Mouse (Mus musculus) heart, embryonic 13.5 days (tissue): ENCODE results near the gene Ccdc149. TPM values are rescaled to one million over a fixed set of nuclear protein-coding genes. Genes with fewer than 3 reads are reported as not detected.

Source experiments
- ATAC-seq: fragments of 200-750 bp; cut with Nextera tagmentation; 2 replicates; pipeline ENCODE4 v1.8.0; 2017; ENCODE audit warnings: moderate TSS enrichment; ENCODE audit not compliant: insufficient number of reproducible peaks, low FRiP score, low TSS enrichment; ENCODE audit errors: extremely low read depth
- H3K27ac ChIP-seq: fragments of 300-500 bp; sonication (generic); replicated peaks from 2 replicates; pipeline ENCODE4 v1.5.1; 2015; ENCODE audit warnings: moderate library complexity, mild to moderate bottlenecking, inconsistent platforms
- H3K27me3 ChIP-seq: fragments of 300-500 bp; sonication (generic); replicated peaks from 2 replicates; pipeline ENCODE4 v1.6.1; 2015; ENCODE audit warnings: mild to moderate bottlenecking, inconsistent platforms
- H3K36me3 ChIP-seq: fragments of 300-500 bp; sonication (generic); 2 replicates; pipeline ENCODE4 v1.6.1; 2015; ENCODE audit warnings: mild to moderate bottlenecking, inconsistent platforms
- H3K4me1 ChIP-seq: fragments of 300-500 bp; sonication (generic); 2 replicates; pipeline ENCODE4 v1.6.1; 2015; ENCODE audit warnings: inconsistent platforms
- H3K4me2 ChIP-seq: fragments of 300-500 bp; sonication (generic); 2 replicates; pipeline ENCODE4 v1.6.1; 2015; ENCODE audit warnings: inconsistent platforms, mild to moderate bottlenecking, moderate library complexity
- H3K4me3 ChIP-seq: fragments of 300-500 bp; sonication (generic); 2 replicates; pipeline ENCODE4 v1.5.1; 2015; ENCODE audit warnings: moderate library complexity, mild to moderate bottlenecking, inconsistent platforms
- H3K9ac ChIP-seq: fragments of 300-500 bp; sonication (generic); 2 replicates; pipeline ENCODE4 v1.6.1; 2015; ENCODE audit warnings: inconsistent platforms, mild to moderate bottlenecking, moderate library complexity
- H3K9me3 ChIP-seq: fragments of 300-500 bp; sonication (generic); 2 replicates; pipeline ENCODE4 v1.6.1; 2016; ENCODE audit warnings: inconsistent platforms
- WGBS: fragments of 180-500 bp; shearing (Covaris S2); methylation state at CpG from one replicate; pipeline ENCODE4 v1.1.7; 2015; ENCODE audit warnings: mixed read lengths; 5-methylcytosine and 5-hydroxymethylcytosine counted together
- polyA plus RNA-seq: library from polyadenylated mRNA; unstranded; fragments of >200 nt; fragmentation: Nextera tagmentation; extraction: Ambion mirVana; gene quantifications from 2 replicates; pipeline ENCODE4 v1.2.1, GENCODE M21; 2015

The Ccdc149 gene
- polyA plus RNA-seq, 1 experiment from 2014 or later, result 2.2 TPM

DNA sequence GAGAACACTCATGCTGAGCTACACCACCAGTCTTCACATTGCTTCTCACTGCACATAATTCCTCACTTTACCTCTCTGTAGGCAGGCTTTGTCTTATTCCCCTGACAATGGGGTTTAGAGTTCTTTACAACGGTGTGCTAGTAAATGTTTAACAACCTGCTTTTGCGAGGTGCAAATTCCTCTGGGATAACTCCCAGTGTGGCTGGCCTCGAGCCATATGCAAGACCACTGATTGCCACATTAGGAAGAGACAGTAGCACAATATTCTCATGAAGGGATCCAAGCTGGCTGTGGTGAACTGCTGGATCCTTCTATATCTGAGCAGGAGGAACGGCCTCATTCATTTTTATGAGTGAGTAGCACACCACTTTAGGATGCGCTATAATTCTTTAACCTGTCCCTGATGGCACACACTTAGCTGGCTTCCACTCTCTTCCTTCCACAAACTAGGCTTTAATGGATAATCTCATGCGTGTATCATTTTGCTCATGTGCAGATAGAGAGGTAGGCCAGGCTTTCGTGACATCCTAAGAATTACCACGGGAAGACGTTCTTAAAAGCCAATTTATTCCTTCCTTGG lies 114.1 kb downstream of the Ccdc149 start:
- Histone ChIP-seq H3K27ac (no peak overlapping the region), H3K36me3 (no peaks in the 10 kb centered on the region), H3K9ac (no peak overlapping the region), H3K4me2 (no peak overlapping the region), H3K4me1 (peaks cover 13% of the 10 kb centered on the region), H3K27me3 (no peaks in the 10 kb centered on the region; the same call in 1 of the 2 replicates), H3K4me3 (no peak overlapping the region), H3K9me3 (no peaks in the 10 kb centered on the region)
- ATAC-seq, result no peak
- 65% methylated on average over 9 of the region's 9 CpGs for WGBS

DNA sequence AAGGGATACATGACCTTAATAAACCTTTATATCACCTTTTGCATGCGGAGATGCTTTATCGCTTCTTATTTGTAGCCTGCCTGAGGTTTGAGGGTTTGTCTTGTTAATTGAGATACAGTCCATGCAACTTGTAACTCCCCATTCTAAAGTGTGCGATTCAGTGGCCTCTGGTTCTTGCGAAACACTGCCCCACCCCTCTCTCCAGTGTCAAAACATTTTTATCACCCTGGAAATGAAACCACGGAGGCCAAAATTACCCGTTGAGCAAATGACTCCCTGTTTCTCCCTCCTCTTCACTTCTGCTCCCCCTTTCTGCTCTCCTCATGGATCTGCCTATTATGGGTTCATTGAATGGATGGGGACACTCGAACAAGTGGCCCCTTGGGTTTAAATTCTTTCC lies 115.7 kb downstream of the Ccdc149 start:
- WGBS, result 80% methylated on average over 7 of the region's 7 CpGs
- Histone ChIP-seq H3K9me3 (no peaks in the 10 kb centered on the region), H3K9ac (no peak overlapping the region), H3K27ac (no peak overlapping the region), H3K4me3 (no peak overlapping the region), H3K4me1 (peaks cover 9% of the 10 kb centered on the region), H3K4me2 (no peak overlapping the region), H3K27me3 (no peaks in the 10 kb centered on the region; the same call in 1 of the 2 replicates), H3K36me3 (no peaks in the 10 kb centered on the region)
- no peak for ATAC-seq

DNA sequence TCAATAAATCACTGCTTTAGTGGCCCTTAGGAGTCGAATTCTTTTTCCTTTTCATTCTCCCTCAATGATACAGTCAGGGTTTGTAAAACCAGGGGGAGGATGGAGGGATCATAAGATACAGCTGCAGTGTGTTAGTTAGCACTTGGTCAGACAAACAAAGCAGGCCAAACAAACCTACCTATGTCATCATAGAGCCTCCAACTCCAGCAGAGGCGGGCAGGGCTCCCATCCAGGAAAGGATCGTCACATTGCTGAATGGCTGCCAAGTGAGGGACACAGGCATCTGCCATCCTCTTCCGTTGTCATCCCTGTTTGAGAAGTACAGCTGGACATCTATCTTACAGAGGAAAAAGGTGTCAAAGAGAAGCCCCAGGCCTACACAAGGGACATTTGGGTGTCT lies 116.9 kb downstream of the Ccdc149 start:
- Histone ChIP-seq H3K9ac (no peak overlapping the region), H3K4me3 (no peak overlapping the region), H3K36me3 (no peaks in the 10 kb centered on the region), H3K9me3 (no peaks in the 10 kb centered on the region), H3K27me3 (no peaks in the 10 kb centered on the region; the same call in 1 of the 2 replicates), H3K4me1 (no peaks in the 10 kb centered on the region), H3K4me2 (no peak overlapping the region), H3K27ac (no peak overlapping the region)
- ATAC-seq, result no peak
- 54% methylated on average over 4 of the region's 4 CpGs for WGBS

DNA sequence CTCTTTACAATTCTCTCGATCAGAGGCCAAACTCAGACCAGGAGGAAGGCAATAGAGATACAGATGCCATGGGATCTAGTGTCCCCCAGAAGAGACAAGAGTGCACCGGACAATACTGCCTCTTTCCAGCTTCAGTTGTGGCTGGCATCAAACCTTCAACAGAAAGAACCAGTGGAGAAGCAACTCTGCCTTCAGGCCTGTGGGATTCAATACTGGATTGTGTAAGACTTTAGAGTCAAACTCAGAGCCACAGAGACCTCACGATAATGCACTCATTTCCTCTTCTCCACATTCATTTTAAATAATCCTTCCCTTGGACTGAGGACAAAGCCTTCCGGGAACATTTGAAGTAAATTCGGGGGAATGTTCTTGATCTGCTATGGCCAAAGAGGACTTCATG lies 118.6 kb downstream of the Ccdc149 start:
- Histone ChIP-seq H3K27ac (no peak overlapping the region), H3K36me3 (no peaks in the 10 kb centered on the region), H3K9ac (no peak overlapping the region), H3K4me2 (no peak overlapping the region), H3K4me3 (no peak overlapping the region), H3K9me3 (no peaks in the 10 kb centered on the region), H3K27me3 (no peaks in the 10 kb centered on the region; the same call in 1 of the 2 replicates), H3K4me1 (no peaks in the 10 kb centered on the region)
- WGBS, result 73% methylated on average over 5 of the region's 5 CpGs
- ATAC-seq, result no peak

DNA sequence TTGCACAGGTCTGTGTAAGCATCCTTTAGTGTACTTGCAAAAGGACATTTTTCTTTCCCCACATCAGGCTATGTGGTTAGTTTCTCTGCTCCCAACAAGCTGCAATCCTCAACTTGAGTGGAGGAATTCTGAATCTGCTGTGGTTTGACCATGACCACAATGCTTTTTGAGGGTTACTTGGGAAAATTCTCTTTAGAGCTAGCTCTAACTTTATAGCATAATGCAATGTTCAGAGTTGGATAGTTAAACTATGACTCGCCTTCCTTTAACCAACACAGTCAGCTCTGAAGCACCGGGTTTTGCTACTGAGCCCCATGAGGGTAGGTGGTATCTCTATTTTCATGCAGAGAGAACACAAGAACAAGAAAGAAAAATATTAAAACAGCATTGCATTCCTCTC lies 119.8 kb downstream of the Ccdc149 start:
- Histone ChIP-seq H3K4me1 (no peaks in the 10 kb centered on the region), H3K27me3 (no peaks in the 10 kb centered on the region; the same call in 1 of the 2 replicates), H3K27ac (no peak overlapping the region), H3K4me3 (no peak overlapping the region), H3K9me3 (no peaks in the 10 kb centered on the region), H3K9ac (no peak overlapping the region), H3K36me3 (no peaks in the 10 kb centered on the region), H3K4me2 (no peak overlapping the region)
- ATAC-seq, result no peak
- 74% methylated on average over 2 of the region's 2 CpGs for WGBS

DNA sequence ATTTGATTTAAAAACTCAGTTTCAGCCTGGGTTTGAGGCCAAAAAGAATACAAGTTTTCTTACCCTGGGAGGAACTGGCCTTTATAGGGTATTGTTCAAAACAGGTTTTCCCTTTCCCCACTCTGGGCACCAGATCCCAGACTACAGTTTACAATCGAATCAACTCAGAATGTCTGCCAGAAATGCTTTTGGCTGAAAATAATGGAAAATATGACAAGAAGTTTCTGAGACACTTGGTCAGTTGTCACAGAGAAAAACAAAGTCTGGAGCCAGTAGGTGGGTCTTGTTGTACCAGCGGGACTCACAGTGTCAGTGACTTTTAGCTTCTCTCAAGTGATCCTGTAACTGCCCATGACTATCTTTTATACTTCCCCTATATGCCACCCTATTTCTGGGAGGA lies 120.9 kb downstream of the Ccdc149 start:
- no peak for ATAC-seq
- Histone ChIP-seq H3K9me3 (no peaks in the 10 kb centered on the region), H3K27me3 (no peaks in the 10 kb centered on the region; the same call in 1 of the 2 replicates), H3K27ac (no peak overlapping the region), H3K36me3 (no peaks in the 10 kb centered on the region), H3K4me2 (no peak overlapping the region), H3K9ac (no peak overlapping the region), H3K4me3 (no peak overlapping the region), H3K4me1 (no peaks in the 10 kb centered on the region)
- 66% methylated on average over 2 of the region's 2 CpGs for whole genome bisulfite sequencing

DNA sequence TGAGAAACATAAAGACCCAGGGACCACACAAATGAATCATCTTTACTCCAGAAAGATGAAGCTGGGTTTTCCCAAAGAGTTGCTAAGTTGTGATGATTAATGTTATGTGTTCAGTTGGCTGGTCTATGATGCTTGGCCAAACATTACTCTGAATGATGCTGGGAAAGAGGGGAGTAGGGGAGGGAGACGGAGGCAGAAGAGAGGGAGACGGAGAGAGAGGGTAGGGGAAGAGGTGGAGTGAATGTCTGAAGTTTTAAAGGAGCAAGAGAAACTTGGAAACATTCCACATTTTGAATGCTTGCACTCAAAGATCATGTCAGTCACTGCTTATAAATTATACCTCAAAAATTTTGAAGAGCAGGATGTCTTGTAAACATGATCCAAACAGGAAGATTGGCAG lies 124.4 kb downstream of the Ccdc149 start:
- Histone ChIP-seq H3K27ac (no peak overlapping the region), H3K27me3 (no peaks in the 10 kb centered on the region), H3K9me3 (no peaks in the 10 kb centered on the region), H3K36me3 (no peaks in the 10 kb centered on the region), H3K4me1 (no peaks in the 10 kb centered on the region), H3K9ac (no peak overlapping the region), H3K4me2 (no peak overlapping the region), H3K4me3 (no peak overlapping the region)
- 57% methylated on average over 2 of the region's 2 CpGs for WGBS
- no peak for ATAC-seq

DNA sequence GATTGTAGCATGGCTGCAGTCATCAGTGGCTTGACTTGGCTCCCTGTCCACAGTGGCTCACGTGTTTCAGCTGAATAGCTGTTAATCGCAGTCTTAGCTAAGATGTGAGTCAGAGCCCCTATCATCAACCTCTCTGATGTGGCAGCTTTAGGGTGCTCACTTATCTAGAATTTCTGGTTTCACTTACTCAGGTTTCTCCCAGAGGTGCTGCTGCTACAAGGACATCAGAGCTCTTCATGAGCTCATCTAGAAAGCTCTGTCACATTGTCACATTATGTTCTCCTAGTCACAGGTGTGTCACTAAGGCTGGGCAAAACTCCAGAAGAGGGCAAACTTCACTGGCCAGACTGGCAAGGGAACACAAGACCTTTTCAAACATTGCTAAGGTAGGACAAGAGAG lies 132.2 kb downstream of the Ccdc149 start:
- no peak overlapping the region for H3K4me3 ChIP-seq
- no peaks in the 10 kb centered on the region for H3K9me3 ChIP-seq
- no peak for ATAC-seq
- H3K36me3 ChIP-seq, result no peaks in the 10 kb centered on the region
- H3K27me3 ChIP-seq, result no peaks in the 10 kb centered on the region
- no peak overlapping the region for H3K4me2 ChIP-seq
- 55% methylated on average over 2 of the region's 2 CpGs for WGBS
- H3K27ac ChIP-seq, result no peak overlapping the region
- no peak overlapping the region for H3K9ac ChIP-seq
- 0 out of 2 replicates have a peak, but pooled peaks cover 3% of the 10 kb centered on the region for H3K4me1 ChIP-seq

DNA sequence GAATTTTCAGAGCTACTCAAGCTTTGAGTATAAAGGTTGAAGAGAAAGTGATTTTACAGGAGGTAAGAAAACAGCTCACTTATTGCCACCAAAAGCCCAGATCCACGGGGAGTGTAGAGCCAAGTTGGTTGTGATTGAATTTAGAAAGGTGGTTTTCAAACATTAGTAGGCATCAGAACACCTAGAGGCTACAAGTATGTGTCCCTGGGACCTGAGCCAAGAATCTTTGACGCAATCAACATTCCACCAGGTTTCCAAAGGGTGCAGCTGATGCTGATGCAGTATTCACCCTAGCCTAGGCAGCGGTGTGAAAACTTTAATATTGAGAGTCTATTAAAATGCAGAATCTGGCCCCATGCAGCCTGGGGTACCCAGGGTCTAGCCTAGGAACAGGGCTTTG lies 135.7 kb downstream of the Ccdc149 start:
- Histone ChIP-seq H3K36me3 (no peaks in the 10 kb centered on the region), H3K4me2 (no peak overlapping the region), H3K4me1 (peaks cover 9% of the 10 kb centered on the region; the same call in 1 of the 2 replicates), H3K9ac (no peak overlapping the region), H3K4me3 (no peak overlapping the region), H3K27me3 (no peaks in the 10 kb centered on the region), H3K27ac (no peak overlapping the region), H3K9me3 (no peaks in the 10 kb centered on the region)
- ATAC-seq, result no peak
- 50% methylated on average over 3 of the region's 3 CpGs for WGBS

DNA sequence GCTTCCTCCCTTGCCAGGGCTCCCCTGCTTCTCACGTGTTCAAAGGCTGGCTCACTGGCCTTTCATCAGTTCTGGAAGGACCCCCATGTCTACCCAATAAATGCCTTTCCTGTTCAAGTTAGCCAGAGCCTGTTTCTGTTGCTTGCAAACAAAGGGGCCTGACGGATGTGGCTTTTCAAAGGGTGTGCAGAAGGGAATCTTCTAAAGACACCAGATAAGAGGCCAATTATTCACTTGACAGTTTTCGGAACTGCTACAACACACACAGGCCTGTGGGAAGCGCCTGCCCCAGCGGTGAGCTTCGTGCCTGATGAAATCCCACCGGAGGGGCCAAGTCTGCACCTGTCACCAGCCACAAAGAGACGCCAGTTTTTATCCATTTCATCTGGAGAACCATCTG lies 139.2 kb downstream of the Ccdc149 start:
- no peak overlapping the region for H3K27ac ChIP-seq
- ATAC-seq, result no peak
- no peaks in the 10 kb centered on the region for H3K27me3 ChIP-seq
- 18% methylated on average over 8 of the region's 8 CpGs for WGBS
- no peak overlapping the region for H3K4me3 ChIP-seq
- H3K9ac ChIP-seq, result no peak overlapping the region
- H3K4me1 ChIP-seq, result peaks cover 9% of the 10 kb centered on the region; the same call in 1 of the 2 replicates
- H3K4me2 ChIP-seq, result no peak overlapping the region
- H3K9me3 ChIP-seq, result no peaks in the 10 kb centered on the region
- no peaks in the 10 kb centered on the region for H3K36me3 ChIP-seq
